Mouse (Mus musculus) T-helper 1 cell (primary cell): ENCODE results near the gene Duoxa1.
"Not testable (repeated sequence)": the region's sequence is repeated elsewhere in the genome, so short reads cannot be mapped to it uniquely, and the experiment has no call there.

Source experiments
- in situ Hi-C: fragments of 300-600 bp; cut with MboI, MseI; formaldehyde crosslinking; loops from one replicate; pipeline ENCODE4 v1.15.1; 2025; ENCODE audit warnings: high pct_unique_total_duplicates

Gene Duoxa1

GRCm38 (mm10) chr2:122313536-122313935 lies at the start of gene Duoxa1:
TSS of gene Duoxa1 (minus strand) at chr2:122313730.
- in situ Hi-C loops, result no loop called here

- in situ Hi-C loops, result no loop called here
Measured at GRCm38 (mm10) chr2:122362622-122363523, 49.3 kb upstream of the Duoxa1 start.

DNA sequence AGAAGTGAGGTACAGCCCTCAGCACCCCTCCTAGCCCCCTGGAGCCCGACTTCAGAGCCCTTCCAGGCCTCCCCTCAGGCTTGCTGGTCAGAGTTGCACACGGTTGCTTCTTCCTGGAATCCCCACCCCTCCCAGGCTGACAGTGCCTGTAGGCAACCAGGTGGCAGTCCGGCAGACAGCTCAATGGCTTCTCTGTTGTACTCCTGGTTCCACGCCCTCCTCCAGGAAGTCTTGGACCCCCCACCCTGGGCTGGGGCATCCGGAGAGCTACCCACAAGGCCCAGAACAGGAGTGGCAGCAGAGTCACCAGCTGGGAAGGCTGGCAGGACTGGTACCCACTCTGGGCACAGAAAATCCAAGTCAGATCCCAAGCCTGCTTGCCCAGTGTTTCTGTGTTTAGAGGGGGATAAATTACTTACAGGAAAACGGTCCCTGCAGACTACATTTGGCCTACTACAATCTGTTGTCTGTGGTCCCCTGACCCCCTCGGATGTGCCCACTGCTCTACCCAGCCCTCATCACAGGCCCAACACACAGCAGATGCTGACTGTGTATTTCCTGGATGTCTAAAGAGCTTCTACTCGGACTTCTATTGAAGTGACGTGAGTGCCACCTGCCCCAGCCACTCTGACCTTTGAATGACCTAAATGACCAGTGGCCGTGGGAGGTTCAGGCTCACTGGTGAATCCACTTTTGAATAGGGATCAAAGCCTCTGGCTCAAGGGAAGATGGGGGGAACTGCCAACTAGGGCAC lies 48.5 kb upstream of the Duoxa1 start:
- in situ Hi-C loops, result no loop called here

DNA sequence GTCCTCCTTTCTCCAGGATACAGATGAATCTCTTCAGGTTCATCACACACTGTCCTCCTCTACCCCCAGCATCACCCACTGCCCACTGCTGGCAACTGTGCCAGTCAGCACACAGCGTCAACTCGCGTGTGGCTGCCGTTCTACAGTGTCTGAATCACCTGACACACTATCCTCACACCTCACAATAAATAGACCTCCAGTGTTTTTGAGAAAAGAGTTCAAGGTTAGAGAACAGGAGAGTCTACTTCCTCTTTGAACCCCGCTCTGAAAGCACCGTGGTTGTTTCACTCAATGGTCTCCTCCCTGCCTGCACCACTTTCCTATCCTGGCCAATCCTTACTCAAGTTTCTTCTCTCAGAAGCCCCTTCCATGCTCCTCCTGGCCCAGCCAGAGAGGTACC lies 47.7 kb upstream of the Duoxa1 start:
- in situ Hi-C loops, result no loop called here

DNA sequence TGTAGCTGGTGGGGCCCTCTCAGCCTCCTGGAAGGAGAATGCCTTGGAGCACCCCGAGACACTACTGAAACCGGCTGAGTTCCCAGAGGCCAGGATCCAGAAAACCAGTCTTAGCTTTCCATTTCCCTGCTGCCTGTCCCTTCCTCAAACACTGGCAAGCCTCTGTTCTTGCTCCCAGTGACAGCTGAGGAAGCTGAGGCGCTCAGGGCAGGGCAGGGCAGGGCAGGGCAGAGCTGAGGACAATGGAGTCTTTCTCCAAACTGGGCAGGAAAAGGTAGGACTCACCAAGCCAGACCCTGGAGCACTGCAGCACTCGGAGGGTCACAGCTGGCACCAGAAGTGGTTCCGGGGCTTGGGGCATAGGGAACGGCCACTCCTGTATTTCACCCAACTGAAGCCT lies 46.8 kb upstream of the Duoxa1 start:
- in situ Hi-C loops, result no loop called here

DNA sequence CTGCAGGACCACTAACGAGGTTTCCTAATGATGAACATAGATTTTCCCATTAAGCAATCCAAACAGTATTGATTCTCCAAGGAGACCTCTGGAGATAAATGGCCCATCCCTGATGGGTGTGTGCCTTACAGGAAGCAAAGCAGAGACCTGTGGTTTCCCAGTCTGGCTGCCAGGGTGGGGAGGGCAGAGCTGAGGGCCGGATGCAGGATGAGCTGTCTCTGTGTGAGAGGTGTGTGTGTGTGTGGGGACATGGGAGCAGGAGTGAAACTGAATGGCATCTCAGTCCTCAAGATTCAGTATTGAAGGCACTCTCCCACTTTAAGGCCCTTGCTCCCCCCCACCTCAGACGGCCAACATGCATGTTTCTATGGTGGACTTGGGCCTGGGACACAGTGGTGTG lies 42.7 kb upstream of the Duoxa1 start:
- in situ Hi-C loops, result no loop called here

DNA sequence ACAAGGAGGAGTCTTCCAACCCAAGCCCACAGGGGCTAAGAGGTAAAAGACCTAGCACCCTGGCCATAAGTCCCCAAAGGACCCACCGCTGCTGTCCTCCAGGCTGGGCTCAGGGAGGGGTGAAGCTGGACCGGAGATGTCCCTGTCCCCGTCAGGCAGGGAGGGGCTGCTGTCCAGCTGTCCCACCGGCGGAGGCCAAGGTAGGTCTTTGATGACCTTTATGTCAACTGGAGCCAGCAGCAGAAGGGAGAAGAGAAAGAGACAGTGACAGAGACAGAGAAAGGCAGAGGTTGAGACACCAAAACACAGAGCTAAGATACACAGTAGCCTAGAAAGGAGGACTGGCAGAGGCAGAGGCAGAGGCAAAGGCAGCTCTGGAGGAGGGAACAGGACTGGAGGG lies 41.9 kb upstream of the Duoxa1 start:
- in situ Hi-C loops, result no loop called here

GRCm38 (mm10) chr2:122354191-122354929 lies 40.8 kb upstream of the Duoxa1 start:
- in situ Hi-C loops, result no loop called here

DNA sequence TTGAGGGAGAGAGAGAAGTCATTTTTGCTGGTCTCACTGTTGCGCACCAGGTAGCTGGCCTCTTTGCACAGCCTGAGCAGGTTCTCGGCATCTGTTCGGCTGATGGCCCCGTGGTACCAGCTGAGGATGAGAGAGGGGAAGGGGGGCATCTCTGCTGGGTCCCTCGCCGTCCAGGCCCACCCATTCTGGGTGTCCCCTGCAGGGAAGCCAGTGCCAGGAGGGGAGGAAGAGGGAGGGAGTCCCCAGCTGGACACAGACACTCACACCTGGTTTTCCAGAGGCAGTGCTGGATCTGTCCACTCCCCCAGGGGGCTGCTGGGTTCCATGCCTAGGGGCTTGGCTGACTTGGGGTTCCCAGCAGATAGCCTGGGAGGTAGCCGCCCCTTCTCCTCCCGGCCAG lies 40.2 kb upstream of the Duoxa1 start:
- in situ Hi-C loops, result no loop called here

DNA sequence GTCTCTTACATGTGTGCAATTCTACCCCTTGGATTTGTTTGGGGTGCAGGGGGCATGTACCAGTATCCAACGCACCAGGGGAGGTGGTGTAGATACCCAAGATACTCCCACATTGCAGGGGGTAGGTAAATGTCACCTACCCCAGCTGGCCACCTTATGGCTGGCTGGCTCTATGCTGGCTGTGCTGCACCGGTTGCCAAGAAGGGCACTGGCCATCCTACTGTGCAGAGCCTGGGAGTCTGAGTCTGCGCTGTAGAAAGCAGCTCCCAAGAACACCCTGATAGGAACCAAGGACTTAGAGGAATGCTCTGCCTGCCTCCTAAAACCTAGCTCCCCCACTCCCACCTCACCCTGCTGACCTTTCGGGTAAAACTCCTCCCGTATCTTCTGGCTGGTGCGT lies 39.5 kb upstream of the Duoxa1 start:
- in situ Hi-C loops, result no loop called here

DNA sequence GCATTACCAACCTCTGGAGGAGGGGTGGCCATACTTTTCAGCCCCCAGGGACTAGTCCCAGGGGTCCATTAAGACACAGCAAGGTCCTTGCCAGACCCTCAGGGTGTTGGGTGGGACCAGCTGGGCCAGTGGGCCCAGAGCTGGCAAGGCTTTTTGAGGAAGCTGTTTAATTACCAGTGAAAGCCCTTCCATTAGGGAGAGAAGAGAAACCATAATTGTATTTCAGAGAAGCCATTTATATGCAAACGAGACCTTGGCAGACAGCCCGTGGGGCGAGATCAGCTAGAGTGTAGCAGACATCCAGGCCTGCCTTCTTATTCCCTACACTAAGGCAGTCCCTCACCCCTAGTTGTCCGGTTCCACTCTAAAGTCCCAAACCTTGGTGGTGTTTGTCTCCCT lies 38.4 kb upstream of the Duoxa1 start:
- in situ Hi-C loops, result no loop called here

DNA sequence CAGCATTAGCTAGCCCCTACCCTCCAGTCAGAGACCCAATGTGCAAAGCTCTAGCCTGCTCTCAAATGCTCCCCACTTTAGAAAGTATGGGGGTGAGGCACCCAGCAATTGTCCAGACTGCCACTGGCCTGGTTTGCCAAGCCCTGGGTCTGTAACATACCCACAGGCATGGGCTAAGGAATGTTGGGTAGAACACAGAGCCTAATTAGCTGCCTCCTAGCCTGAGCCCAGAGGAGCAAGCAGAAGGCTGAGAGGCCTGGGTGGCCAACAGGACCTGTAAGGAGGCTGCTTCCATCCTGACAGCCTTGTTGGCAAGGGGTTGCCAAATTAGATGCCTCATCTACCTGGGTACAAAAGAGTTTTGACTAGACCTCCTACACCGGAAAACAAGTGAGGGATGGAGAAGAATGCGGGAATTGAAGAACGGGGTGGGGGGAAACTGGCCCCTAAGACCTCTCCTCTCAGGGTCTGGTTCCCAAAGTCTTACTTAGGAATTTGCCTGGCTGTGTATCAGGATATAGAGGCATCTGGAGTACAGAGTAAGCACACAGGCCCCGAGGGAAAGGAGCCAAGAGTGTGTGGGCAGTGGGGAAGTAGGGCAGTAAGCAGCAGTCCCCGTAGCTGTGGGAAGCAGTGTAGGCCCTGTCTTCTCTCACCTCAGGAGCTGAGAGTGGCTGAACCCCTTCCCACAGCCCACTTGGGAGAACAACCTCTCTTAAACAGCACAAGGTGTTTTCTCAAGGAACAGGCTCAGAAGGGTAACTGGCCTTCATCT lies 37.8 kb upstream of the Duoxa1 start:
- in situ Hi-C loops, result no loop called here

DNA sequence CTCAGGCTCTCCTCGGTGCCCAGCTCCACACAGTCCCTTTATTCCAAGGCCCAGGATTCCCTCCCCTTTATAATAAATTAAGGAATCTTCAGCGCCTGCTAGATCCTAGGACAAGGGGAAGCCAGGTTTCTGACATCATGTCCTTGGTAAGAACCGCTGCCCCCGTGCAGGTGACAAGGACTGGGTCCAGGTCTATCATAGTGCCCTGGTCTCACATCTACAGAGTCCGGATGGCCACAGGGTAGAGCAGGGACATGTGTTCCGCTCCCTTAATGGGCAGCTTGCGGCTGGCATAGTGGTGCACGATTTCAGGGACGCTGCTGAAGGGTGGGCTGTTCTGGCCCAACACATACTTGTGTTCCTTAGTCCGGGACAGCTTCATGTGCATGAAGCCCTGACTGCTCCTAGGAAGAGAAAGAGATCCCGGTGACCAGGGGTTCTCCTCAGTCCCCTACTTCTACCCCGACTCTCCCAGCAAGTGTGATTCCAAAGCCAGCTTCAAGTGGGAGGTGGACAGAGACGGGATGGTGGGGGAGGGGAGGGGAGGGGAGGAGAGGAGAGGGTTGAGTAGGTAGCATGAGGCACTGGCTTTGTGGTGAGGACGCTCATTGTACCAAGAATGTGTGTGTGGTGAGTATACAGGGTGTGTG lies 35.7 kb upstream of the Duoxa1 start:
- in situ Hi-C loops, result no loop called here

DNA sequence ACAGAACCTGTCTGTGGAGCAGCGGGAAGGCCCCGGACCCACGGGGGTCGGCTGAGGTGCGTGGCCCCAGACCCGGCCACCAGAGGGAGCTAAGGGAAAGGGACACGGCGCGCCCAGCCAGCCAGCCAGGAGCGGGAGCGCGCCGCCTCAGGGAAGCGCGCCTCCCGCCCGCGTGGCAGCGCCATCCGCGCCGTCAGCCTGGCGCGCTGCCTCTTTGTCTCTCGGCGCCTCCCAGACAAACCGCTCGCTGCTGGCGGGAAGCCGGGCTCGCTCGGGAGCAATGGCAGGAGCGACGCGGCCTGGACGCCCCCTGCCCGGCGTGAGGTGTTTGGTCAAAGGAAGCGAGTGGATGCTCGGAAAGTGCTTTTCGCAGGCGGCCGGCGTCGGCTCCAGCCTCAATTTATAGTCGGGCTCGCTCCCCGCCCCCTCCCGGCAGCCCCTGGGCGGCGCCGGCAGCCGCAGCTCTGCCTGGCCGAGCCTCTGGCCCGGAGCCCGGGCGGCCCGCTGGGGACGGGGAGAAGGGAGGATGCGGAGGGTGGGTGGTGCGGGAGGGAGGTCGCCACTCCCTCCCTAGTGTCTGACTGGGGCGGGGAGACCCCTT lies 35.1 kb upstream of the Duoxa1 start:
- in situ Hi-C loops, result no loop called here

DNA sequence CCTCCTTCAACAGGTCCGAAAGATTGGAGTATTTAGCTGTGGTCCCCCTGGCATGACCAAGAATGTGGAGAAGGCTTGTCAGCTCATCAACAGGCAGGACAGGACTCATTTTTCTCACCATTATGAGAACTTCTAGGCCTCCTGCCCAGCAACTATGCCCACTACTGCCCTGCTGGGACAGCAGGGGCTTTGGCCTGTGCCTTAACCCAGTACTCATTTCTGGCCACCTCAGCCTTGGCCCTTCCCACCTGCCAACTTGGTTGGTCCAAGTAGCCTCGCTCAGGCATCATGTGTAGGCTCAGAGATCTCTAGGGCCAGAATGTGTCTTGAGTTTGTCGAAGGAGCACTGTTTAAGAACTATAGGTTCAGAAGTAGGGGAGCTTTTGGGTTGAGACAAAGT lies 33.7 kb upstream of the Duoxa1 start:
- in situ Hi-C loops, result no loop called here

DNA sequence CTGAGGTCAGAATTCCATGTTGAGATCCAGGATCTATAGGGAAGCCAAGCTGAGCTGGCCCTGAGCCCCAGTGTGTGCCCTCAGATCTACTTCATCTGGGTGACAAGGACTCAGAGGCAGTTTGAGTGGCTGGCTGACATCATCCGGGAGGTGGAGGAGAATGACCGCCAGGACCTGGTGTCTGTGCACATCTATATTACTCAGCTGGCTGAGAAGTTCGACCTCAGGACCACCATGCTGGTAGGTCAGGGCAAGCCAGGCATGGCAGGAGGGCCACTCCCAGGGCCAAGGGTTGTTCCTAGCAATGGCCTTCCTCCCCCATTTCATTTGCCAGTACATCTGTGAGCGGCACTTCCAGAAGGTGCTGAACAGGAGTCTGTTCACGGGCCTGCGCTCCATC lies 32.6 kb upstream of the Duoxa1 start:
- in situ Hi-C loops, result not testable (repeated sequence)

DNA sequence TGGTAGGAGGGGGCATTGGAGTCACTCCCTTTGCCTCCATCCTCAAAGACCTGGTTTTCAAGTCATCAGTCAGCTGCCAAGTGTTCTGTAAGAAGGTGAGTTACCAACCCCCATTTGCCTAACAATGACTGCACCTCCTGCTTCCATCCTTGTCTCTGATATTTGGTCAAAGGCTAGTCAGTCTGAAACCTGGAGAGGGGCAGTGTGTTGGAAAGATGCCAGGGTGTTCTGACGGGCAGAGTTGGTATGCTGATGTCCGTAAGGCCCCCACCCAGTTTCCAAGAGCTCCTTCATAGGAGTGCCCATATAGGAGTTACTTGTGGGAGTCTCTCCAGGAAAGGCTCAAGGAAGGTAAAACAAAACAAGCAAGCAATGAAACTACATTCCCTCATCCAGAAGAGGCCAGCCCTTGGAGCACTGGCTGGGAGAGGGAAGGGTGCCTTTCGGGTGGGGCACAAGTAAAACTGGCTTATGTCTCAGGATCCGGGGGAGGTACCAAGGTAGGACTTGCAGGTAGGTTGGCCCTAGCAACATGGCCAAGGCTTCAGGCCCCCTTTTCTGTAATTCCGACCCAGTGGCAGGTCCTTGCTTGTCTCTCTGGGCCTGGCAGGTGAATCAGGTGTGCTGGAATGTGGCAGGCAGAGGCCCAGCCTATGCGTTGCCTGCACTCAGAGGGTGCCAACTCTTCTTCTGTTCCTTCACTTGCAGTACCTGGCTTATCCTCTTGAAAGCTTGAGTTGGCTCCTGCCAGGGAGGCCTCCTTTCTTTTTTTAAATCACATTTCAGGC lies 31.8 kb upstream of the Duoxa1 start:
- in situ Hi-C loops, result no loop called here

- in situ Hi-C loops, result no loop called here
Measured at GRCm38 (mm10) chr2:122337291-122337690, 23.8 kb upstream of the Duoxa1 start.

DNA sequence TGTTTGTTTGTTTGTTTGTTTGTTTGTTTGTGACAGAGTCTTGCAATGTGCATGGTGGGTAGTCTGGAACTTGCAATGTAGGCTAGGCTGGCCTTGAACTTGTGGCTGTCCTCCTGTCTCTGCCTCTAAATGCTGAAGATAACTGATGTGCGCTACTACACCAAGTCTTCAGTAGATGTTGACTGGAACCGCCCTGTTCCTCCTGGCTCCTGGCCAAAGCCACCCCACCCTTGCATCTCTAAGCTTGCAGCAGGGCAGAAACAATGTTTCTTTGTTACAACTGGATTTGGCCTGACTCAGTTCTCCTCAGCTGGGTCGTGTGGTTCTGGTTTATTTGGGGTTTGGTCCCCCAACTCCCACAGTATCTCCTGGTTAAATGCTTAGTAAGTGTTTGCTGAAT lies 20.6 kb upstream of the Duoxa1 start:
- in situ Hi-C loops, result no loop called here

GRCm38 (mm10) chr2:122332222-122332621 lies 18.7 kb upstream of the Duoxa1 start:
- in situ Hi-C loops, result no loop called here
